Mouse (Mus musculus) adrenal gland, postnatal 25 days (tissue): Measurements from ENCODE around the gene Stam. TPM values are rescaled to one million over a fixed set of nuclear protein-coding genes. Genes with fewer than 3 reads are reported as not detected.
"Not testable (repeated sequence)": the region's sequence is repeated elsewhere in the genome, so short reads cannot be mapped to it uniquely, and the experiment has no call there.

Source experiments
- DNase-seq: peaks from one replicate; pipeline ENCODE4 v3.0.0; 2021; ENCODE audit warnings: mixed read lengths
- total RNA-seq: library from RNA; stranded (reverse); gene quantifications from 2 replicates; pipeline ENCODE4 v1.2.3, GENCODE M21; 2021

The Stam gene
- total RNA-seq, 1 experiment from 2014 or later, result 46.8 TPM

DNA sequence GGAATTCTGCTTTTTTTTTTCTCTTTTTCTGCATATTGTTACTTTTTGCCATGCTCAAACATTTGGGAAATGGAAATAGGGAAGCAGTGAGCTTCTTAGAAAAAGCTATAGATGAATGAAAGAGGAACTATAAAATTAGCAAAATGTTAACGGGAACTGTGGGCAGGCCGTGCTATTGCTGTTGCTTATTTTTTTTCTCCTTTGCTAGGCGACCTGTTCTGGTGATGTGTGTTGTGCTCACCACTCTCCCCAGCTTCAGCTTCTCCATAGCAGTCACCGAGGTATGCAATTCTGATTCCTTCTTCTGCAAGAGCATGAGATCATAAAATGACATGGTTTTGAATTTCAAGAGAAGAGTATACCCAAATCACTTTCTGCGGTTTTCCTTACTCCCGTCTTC is 118.1 kb downstream of the Stam start:
- no peak for DNase-seq

DNA sequence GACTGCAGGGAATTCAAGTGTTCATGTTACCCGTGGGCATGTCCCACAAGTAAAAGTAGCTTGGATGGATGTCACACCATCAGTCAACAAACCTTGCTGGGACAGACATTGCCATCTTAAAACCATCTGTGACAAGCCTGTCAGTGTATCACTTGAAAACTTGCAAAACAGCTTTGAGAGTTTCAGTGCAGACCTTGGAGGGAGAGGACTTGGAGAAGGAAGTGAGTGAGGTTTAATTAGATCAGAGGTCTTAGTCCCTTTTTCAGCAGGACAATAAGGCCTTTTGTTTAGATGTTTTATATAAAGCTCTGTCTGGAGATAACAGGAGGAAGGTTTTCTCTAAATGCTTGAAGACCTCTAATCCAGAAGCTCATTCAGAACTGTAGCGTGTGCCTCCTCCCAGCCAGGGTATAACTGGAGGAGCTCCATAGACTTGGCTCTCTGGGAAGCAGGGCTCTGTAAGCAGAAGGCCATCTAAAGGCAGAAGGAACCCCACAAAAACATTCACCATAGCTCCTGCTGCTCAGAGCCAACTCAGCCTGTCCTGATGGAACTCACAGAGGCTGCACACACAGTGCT is 124.5 kb downstream of the Stam start:
- not testable (repeated sequence) for DNase-seq

Other genes starting within 250 kb of the Stam start
- 40.4 and 46.2 TPM in 2 replicates for gene Hacd1, start 18.0 kb upstream of the Stam start, total RNA-seq
- 0.18 TPM in 1 of 2 replicates, not detected in the other for gene Tmem236, start 100.4 kb downstream of the Stam start, total RNA-seq
- gene Mrc1, start 155.3 kb downstream of the Stam start, total RNA-seq, result 13.8 and 18.6 TPM in 2 replicates